Mouse (Mus musculus): ENCODE measurements around the gene Snx32.

DNA sequence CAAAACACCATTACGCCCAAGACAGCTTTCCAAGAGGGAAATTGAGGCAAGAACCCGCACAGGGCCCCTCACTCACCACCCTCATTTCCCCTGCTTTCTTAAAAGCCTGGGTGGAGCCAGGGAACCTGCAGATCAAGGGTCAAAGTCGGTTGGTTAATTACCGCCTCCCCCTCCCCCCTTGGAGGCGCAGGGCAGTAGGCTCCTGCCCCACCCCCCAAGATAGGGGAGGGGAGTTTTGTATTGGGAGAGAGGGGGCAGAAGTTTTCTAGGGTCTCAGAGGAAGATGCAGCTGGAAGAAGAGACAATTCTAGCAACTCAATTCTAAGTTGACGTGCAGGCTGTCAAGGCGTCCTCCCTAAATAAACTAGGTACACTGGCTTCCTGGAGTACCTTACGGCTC, 48.9 kb upstream of the Snx32 start:
- TF ChIP-seq GATA1 (IDR thresholded peaks at IDR 0.05; ENCODE audit: low read length) (no peak), TAL1 (IDR thresholded peaks at IDR 0.05; ENCODE audit: low read length) (no peak)
